Mouse (Mus musculus): ENCODE results near the gene Maf.

Gene Maf

DNA sequence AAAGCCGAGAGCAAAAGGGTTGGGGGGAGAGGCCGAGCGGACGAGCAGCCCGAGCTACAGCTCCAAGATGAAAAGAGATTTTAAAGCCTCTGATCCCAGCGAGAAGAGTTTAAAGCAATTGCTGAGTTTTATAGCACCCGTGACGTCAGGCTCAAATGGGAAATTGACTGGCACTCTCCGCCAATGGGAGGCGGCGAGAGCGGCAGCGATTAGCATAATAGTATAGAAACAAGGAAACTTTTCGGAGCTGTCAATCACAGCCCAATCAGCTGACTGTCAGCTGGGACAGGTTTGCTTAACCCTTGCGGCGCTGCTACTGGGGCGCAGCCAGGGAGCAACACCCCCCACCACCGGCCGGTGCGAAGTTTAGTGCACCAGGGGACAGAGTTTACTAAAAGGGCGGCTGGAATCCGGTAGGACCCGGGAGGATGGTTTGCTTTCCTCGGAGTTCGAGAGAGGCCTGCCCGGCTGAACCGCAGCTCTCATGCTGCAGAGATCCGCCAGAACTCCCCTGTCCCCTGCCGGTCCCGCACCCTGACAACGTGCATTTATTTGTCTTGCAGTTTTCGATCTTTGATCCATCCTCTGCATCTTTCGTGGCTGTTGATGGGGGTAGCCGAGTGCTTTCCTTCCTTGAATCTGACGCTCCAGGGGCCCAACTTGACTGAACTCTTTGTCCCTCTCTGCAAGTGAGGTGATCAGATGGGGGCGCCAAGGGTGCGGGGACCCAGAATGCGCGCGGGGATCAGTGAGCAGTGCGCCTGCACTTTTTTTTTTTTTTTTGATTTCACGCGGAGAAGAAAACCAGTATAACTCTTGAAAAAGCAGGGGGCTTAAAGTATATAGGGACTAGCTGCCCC lies at the start of gene Maf:
Gene Maf (minus strand): TSS at position 64 of the 860 bp plus-strand sequence.
- peak; percentile 92 to 98 for DNase-seq (ENCODE audit: inconsistent age in 2 of 2, low spot score in 1 of 2)

DNA sequence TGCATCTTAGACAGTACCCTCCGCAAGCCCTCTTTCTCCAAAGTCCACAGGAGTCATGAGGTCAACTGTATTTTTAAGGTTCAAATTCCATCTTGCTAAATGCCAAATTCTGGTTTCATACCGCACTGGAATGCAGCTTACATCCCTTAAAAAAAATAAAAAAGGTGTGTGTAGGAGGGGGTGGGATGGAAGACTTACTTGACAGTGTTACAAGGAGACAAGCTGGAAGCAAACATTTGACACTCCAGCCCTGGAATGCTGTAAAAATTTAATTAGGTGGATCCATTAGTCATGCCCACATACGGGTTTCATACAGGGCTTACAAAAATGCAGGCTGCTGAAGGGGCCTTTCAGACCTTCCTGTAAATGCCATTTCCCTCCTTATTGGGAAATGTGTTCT lies 49.4 kb upstream of the Maf start:
- DNase-seq (ENCODE audit: inconsistent age in 2 of 2, low spot score in 1 of 2), result no peak

DNA sequence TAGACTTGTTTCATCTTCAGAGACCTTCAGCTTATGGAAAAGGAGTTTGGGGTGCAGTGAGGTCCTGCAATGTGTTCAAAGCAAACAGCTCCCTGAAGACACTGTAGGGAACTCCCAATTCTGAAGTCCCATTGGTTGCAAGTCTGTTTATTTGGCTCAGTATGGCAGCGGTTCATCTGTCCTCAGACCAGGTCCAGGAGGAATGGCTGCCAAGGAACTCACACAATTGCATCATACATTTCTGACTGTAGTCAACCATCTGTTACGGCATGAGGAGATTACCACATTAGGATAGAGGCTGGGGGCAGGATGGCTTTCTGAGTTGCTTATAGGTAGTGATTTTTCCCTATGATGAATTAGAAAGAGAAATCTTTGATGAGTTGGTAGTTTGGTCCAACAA lies 48.4 kb upstream of the Maf start:
- DNase-seq (ENCODE audit: inconsistent age in 2 of 2, low spot score in 1 of 2), result peak in 1 of 2 experiments; percentile 55

DNA sequence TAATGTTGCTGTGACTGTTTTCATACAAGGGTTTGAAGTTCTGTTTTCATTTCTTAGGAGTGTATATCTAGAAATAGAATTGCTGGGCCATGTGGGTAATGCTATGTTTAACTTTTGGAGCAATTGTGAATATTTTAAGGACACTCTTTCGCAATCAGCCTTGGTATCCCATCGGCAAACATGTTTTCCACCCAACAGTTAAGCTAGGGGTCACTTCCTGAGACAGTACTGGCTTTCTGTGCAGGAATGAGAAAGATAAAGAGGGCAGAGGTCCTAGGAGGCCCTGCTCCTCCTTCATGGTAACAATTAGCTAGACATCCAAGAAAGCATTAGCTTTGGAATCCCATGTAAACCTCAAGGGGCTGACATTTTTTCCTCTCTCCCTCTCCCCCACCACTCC lies 47.1 kb upstream of the Maf start:
- no peak for DNase-seq (ENCODE audit: inconsistent age in 2 of 2, low spot score in 1 of 2)

DNA sequence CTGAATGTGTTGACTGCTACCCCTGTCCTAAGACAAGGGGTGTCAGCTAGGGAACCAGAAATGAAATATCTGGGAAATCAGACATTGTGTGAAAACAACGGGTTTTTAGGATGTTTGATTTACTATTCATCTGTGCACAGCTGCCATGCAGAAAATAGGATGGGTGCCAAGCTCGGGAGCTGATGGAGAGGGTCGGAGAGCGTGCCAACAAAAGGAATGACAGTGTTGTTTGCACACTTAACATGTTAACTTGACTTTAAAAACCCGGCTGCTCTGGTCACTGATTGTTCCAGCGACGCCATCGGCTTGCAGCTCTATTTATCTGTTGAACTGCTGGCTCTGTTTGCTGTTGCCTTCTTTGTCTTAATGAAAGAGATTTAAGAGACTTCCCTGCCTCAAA lies 46.2 kb upstream of the Maf start:
- no peak for DNase-seq (ENCODE audit: inconsistent age in 2 of 2, low spot score in 1 of 2)

DNA sequence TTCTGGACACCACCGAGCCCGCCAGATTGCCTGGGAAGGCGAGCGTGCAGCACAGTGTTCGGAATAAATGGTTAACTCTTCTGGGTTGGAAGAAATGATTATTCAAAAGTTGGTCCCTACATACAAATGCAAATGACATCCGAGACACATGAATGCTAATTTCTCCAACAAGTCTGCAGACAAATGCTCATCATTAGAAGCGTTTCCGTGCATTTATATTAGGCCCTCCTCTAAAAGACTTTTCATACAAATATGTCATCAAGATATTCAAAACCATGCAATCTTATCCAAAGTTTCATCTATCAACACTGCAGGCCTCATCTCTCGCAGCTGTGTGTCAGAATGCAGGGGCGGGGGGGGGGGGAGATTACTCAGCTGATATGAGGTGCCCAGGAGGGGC lies 39.8 kb upstream of the Maf start:
- no peak for DNase-seq (ENCODE audit: inconsistent age in 2 of 2, low spot score in 1 of 2)

DNA sequence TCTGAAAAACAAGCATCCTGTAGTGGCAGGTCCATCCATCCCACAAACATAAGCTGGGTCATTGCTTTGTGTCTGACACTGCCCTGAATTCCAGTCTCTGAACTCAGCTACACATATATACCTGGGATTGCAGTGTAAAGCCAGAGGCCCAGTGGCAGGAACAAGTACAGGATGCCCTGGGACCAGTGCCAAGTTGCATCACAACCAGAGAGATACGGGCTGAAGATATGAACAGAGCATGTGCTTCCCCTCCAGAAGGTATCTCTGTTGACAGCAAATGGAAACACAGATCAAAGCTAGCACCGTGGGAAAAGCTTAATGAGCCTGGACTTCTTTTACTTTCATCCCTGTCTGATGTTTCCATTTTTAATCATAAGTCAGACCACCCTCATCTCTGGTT lies 38.1 kb upstream of the Maf start:
- DNase-seq (ENCODE audit: inconsistent age in 2 of 2, low spot score in 1 of 2), result peak; percentile 22 to 50

DNA sequence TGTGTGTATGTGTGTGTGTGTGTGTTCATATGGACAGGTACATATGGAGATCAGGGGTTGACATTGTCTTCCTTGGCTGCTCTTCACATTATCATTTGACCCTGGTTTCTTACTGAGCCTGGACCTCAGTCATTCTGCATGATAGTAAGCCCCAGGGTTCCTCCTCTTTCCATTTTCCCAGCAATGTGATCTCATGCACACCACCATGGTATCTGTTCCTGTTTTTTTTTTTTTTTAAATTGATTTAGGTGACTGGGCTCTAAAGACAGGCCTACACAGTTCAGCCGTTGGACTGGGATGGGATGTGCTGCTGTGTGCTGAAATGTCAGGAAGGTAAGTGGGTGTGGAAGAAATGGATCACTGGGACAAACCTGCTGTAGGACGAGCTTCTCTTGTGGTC lies 35.8 kb upstream of the Maf start:
- DNase-seq (ENCODE audit: inconsistent age in 2 of 2, low spot score in 1 of 2), result no peak

DNA sequence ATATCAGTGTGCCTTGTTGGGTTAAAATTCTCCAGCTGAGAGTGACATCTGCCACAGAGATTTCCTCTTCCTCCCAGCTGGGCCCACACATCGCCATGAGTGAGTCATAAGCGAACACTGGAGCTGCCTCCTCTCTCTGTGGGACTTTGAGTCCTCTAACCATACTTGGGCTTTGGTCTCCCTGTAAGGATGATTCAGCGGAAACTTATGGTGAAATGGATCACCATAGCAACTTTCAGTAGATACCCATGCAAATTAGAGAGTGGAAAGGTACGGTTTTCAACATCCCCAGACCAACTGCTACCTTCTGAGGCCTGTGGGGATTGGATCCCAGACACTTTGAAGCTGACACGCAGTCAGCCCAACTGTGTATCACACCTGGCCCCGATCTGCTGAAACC lies 35.1 kb upstream of the Maf start:
- DNase-seq (ENCODE audit: inconsistent age in 2 of 2, low spot score in 1 of 2), result no peak

DNA sequence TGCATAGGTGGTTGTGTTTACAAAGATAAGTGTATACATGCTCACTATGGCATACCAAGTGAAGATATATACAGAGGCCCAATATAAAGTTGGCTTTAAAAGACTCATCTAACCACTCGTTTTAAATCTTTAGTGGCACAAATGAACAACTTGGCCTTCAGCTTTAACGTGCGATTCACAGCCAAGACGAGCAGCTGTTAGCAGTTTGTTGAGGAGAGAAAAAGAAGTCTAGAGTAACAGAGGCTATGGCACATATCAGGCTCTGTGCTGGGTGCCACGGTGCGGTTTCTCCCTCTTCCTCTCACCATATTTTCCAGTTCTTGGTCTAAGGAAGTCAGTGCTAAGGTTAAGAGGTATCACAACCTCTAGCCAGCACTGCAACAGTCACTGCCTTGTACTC lies 34.4 kb upstream of the Maf start:
- no peak for DNase-seq (ENCODE audit: inconsistent age in 2 of 2, low spot score in 1 of 2)

DNA sequence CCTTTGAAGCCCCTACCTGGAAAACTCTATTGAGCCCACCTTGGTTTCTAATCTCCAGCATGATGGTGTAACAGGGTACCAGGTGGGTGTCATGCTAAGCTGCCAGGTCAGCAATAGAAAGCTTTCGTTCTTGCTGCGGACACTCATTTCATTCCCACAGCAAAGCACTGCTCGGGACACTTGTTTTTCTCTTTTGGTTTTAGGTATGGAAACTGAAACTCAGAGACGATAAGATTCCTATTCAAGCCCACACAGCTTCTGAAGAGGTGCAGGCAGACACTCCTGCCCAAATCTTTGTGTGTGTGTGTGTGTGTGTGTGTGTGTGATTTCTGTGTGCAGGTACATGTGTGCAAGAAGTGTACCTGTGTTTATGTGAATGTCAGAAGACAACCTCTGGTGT lies 32.2 kb upstream of the Maf start:
- DNase-seq (ENCODE audit: inconsistent age in 2 of 2, low spot score in 1 of 2), result no peak

DNA sequence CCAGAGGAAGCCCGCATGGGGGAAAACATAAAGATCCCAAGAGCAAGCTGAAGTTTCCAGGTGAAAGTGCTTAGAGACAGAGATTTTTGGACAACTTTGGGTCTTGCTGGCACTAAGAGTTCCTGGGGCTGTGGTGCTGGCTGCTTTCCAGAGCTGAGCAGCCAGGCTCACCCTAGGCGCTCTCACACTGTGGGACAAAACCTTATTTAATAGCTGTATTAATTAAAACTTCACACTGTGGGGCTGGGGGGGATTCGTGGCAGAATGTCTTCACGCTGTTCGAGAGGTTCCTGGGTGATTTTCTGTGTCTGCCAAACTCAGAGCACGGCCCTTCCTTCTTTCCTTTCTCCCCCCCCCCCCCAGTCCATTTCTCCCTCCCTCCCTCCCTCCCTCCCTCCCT lies 24.8 kb upstream of the Maf start:
- DNase-seq (ENCODE audit: inconsistent age in 2 of 2, low spot score in 1 of 2), result no peak

DNA sequence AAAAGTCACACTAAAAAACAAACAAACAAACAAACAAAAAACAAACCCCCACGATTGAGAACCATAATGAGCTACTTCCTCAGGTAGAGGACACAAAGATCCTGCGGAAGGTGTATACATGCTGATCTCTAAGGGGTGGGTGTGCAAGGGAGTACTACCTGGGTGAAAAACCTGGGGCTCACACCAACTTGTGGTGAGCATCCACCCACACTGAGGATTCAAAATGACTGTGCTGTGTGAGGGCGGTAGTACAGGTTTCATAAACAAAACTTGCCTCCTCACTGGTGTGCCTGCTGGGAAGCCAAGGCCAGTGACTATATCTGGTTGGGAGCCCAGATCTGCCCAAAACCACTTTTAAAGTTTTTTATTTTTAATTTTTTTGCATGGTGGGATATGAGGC lies 19.2 kb upstream of the Maf start:
- DNase-seq (ENCODE audit: inconsistent age in 2 of 2, low spot score in 1 of 2), result no peak

DNA sequence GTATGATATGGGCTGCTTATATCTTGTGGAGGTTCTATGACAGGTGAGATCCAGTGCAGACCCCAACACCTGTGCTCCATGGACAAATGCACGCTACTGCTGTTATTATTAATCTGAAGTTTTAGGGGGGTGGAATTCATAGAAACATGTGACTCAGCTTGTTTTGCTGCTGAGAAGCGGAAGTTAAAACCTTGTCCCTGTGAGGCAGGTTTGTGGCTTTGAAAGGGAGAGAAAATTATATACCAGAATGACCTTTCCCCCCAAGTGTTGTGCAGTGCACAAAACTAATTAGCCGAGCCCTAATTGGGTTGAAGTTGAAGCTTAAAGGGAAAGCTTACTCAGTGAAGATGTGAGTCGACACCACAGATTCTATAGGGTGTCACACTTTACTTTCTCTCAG lies 18.6 kb upstream of the Maf start:
- no peak for DNase-seq (ENCODE audit: inconsistent age in 2 of 2, low spot score in 1 of 2)

DNA sequence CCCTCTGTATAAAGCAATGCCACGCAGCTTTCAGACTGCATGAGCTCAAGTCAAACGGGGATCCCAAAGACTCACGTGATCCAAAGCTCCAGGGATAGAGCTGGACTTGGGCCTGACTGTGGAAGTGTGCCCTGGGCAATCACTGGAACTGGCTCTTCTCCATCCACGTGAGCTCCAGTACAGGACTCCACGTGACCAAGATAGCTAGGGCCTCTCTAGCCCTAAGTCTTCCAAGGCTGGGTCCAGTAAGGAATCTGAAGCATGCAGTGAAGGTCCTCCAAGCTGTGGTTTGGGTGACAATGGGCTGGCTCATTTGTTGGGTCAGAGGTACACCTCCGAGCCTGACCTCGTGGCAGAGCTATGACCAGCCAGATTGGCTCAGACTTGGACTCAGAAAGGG lies 11.5 kb upstream of the Maf start:
- DNase-seq (ENCODE audit: inconsistent age in 2 of 2, low spot score in 1 of 2), result peak in 1 of 2 experiments; percentile 77

DNA sequence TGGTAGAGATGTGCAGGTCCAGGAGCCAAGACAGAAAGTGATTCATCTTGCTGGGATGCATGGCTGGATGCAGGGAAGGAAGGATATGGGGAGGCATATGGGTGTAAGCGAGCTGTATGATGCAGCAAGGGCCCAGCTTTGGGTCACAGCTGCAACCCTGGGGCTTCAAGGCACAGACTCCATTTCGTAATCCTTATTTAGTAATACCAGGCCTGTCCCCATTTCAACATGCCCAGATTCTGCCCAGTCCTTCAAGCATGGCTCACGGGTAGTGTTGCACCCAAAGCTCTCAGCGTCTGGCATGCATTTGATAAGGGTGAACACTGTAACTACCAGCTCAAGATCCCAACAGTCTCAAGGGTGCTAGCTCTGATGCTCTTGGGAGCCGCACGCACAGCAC lies 11.0 kb upstream of the Maf start:
- peak; percentile 14 to 81 for DNase-seq (ENCODE audit: inconsistent age in 2 of 2, low spot score in 1 of 2)

DNA sequence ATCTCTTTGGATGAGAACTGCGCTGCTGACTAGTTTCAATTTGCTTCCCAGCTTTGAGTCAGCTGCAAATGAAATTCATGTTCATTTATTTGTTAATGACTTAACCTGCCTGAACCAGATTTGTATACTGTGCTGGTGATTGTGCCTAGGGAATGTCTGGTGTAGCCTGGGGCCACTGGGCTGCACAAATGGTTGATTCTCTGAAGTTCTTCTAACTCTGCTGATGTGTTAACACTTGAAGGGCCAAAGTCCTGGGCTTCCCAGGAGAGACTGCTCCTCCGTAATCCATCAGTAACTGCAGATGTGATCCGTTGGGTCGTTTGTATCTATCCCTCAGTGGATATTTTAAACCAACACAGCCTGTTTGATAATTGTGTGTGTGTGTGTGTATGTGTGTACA lies 7.7 kb upstream of the Maf start:
- no peak for DNase-seq (ENCODE audit: inconsistent age in 2 of 2, low spot score in 1 of 2)

DNA sequence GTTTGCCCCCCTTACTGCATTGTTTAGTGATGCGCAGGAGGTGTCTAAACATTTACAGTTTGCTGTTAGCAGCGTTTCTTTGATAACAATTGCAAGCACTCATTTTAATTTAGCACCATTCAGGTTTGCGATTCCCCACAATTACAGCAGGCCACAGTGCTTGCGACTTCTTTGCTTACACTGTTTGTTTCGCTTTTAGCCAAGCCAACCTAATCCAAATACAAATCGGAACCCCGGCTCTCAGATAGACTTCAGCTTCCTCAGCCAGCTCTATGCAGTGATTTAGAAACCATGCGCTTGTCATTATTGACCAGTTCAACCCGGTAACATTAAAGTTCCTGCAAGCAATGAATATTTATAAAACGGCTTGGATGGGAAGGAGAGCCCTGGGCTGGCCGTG lies 3.5 kb upstream of the Maf start:
- no peak for DNase-seq (ENCODE audit: inconsistent age in 2 of 2, low spot score in 1 of 2)

DNA sequence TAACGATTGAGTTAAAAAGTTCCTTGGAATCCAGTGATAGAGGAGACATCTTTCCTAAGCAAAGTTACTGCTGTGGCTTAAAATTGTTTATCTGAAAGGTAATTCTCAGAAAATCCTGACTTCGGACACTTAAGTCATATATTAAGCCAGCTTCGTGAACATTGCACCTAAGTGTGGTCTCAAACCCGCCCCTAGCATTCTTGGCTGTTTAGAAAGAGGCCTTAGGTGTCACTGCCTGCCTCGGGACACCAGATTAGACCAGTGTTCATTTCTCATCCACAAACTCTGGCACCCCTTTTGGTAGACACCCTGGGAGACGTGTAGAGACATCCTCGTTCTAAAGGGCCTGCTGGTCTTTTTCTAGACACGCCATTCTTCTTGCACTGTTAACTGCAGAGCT lies 2.3 kb upstream of the Maf start:
- no peak for DNase-seq (ENCODE audit: inconsistent age in 2 of 2, low spot score in 1 of 2)

DNA sequence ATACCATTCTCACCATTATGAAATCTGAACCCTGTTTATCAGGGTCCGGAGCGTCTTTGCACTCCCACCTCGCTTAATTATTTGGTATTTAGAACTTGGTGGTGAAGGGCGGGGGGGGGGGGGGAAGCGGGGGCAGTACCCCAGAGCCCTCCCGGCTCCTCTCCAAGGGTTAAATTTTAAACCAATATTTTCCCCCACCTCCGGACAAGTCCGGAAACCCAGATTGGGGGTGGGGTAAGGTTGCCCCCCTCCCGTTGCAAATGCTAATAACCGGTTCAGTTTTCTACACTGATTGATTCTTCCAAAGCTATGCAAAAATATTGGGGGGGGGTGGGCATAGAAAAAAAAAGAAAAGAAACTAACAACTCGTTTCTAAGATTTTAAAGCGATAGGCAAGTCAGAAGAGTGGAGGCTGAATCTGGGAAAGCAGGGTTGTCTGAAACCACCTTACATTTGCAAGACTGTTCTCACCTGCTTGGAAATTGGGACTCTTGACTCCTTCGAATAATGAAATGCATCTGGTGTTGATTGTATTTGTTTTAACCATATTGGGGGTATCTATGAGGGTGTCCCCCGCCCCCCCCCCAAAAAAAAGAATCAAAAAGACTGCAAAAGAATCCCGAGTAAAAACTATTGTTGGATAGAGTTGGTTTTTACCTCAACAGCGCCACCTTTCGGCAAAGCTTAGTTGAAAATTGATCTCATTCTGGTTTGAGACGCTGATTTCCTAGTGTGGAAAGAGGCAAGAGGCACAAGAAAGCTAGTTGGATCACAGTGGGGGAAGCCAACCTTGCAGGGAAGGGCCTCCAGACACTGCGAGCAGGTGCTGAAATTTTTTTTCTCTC lies 1.6 kb upstream of the Maf start:
- DNase-seq (ENCODE audit: inconsistent age in 2 of 2, low spot score in 1 of 2), result peak; percentile 74 to 94

DNA sequence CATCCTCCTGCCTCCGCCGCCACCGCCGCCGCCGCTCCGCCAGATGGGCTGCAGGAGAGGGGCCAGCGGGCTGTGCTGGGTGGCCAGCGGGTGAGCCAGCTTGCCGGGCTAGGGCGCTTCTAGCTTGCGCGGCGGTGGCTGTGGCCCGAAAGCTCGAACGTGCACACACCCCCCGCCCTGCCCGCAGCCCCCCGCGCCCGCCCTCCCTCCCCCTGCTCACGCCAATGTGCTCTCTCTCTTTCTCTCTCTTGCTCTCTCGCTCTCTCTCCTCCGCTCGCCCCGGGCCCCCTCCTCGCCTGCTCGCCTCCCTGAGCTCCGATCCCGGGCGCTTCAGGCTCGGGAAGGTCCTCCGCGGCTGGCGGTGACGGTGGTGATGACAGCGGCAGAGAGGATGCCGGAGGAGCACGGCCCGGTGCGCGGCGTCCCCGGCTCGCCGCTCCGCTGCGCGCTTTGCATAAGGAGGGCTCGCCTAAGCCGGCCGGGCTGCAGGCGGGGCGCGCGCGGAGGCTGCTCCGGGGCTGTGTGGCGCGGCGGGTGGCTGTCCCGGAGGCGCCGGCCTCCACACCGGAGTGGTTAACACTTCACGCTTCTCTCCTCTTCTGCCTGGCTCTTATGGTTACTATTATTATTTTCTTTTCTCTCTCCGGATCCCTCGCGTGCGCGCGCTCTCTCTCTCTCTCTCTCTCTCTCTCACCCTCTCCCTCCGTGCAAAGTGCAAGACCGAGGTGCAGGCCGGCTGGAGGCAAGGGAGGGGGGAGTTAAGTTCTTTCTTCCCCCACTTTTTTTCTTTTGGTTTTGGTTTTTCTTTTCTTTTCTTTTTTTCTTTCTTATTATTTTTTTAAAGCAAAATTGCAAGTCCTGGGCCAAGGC lies 498 bp downstream of the Maf start:
- DNase-seq (ENCODE audit: inconsistent age in 2 of 2, low spot score in 1 of 2), result peak; percentile 83 to 95

Measured in adrenal gland, adult (tissue).